Mouse (Mus musculus) 3134 (cell line): ENCODE results near the gene Fam126a.
A peak's percentile ranks its signal among the peaks of the same experiment; 100 is the strongest.

Source experiments
- DNase-seq: peaks from one replicate; pipeline ENCODE4 v3.0.0-alpha.2; 2011; ENCODE audit warnings: low spot score; ENCODE audit not compliant: insufficient read length; ENCODE audit errors: extremely low read depth

The Fam126a gene

GRCm38 (mm10) chr5:24030579-24030969, at the start of gene Fam126a:
TSS of gene Fam126a (minus strand) at chr5:24030690.
- peak; percentile 94 for DNase-seq

- DNase-seq, result no peak
Measured at GRCm38 (mm10) chr5:24078420-24079179, 48.1 kb upstream of the Fam126a start.

GRCm38 (mm10) chr5:24077739-24078306, 47.3 kb upstream of the Fam126a start:
- no peak for DNase-seq

- DNase-seq, result peak; percentile 32
Measured at GRCm38 (mm10) chr5:24076986-24077718, 46.7 kb upstream of the Fam126a start.

- DNase-seq, result no peak
Measured at GRCm38 (mm10) chr5:24072031-24072430, 41.5 kb upstream of the Fam126a start.

- no peak for DNase-seq
Measured at GRCm38 (mm10) chr5:24068955-24069354, 38.5 kb upstream of the Fam126a start.

- DNase-seq, result no peak
Measured at GRCm38 (mm10) chr5:24063545-24063944, 33.1 kb upstream of the Fam126a start.

GRCm38 (mm10) chr5:24063034-24063433, 32.5 kb upstream of the Fam126a start:
- DNase-seq, result no peak

GRCm38 (mm10) chr5:24060949-24061348, 30.5 kb upstream of the Fam126a start:
- DNase-seq, result no peak

- DNase-seq, result no peak
Measured at GRCm38 (mm10) chr5:24057592-24057991, 27.1 kb upstream of the Fam126a start.

- no peak for DNase-seq
Measured at GRCm38 (mm10) chr5:24056865-24057264, 26.4 kb upstream of the Fam126a start.

- DNase-seq, result no peak
Measured at GRCm38 (mm10) chr5:24054382-24054781, 23.9 kb upstream of the Fam126a start.

GRCm38 (mm10) chr5:24053245-24054190, 23.0 kb upstream of the Fam126a start:
- DNase-seq, result no peak

- no peak for DNase-seq
Measured at GRCm38 (mm10) chr5:24051755-24052675, 21.5 kb upstream of the Fam126a start.

GRCm38 (mm10) chr5:24047821-24048220, 17.3 kb upstream of the Fam126a start:
- no peak for DNase-seq

GRCm38 (mm10) chr5:24047001-24047400, 16.5 kb upstream of the Fam126a start:
- DNase-seq, result no peak

- no peak for DNase-seq
Measured at GRCm38 (mm10) chr5:24045998-24046631, 15.6 kb upstream of the Fam126a start.

GRCm38 (mm10) chr5:24044387-24044786, 13.9 kb upstream of the Fam126a start:
- no peak for DNase-seq

GRCm38 (mm10) chr5:24043367-24043766, 12.9 kb upstream of the Fam126a start:
- no peak for DNase-seq
